Mouse (Mus musculus): ENCODE results near the gene Adh6b. TPM values are rescaled to one million over a fixed set of nuclear protein-coding genes. Genes with fewer than 3 reads are reported as not detected.

The Adh6b gene
- 3.2 and 4.5 TPM in 2 replicates for polyA plus RNA-seq (2014; fragmentation: Nextera tagmentation; extraction: Ambion mirVana)

- Histone ChIP-seq H3K4me2 (ENCODE audit: low read length) (no peak within 1 kb of the TSS), H3K27me3 (ENCODE audit: control insufficient read depth, insufficient read depth, low read length) (no peaks in the 10 kb centered on the region), H3K27ac (replicated peaks in 1 of 2; ENCODE audit: control insufficient read depth in 1 of 2, insufficient read depth in 1 of 2, low read depth in 2 of 2, low read length in 2 of 2) (no peak within 1 kb of the TSS), H3K36me3 (ENCODE audit: control insufficient read depth, insufficient read depth, low read length) (no peaks in the 10 kb centered on the region), H3K4me3 (ENCODE audit: control insufficient read depth in 1 of 2, insufficient read depth in 1 of 2, low read depth in 1 of 2, low read length in 2 of 2) (no peak within 1 kb of the TSS), H3K9ac (ENCODE audit: low read length) (no peak within 1 kb of the TSS), H3K9me3 (ENCODE audit: control insufficient read depth, low read length) (no peaks in the 10 kb centered on the region), H3K4me1 (ENCODE audit: control insufficient read depth in 2 of 2, insufficient read depth in 2 of 2, low read length in 2 of 2) (peaks cover 0 to 3% of the 10 kb centered on the region in 2 experiments; a peak in 1 of 4 replicates)
- ATAC-seq (ENCODE audit: insufficient number of reproducible peaks, insufficient read depth, low FRiP score, low read depth): no peak
- WGBS: 62% methylated on average over 14 of the region's 14 CpGs
Observed at GRCm38 (mm10) chr3:138341471-138341870, at the start of gene Adh6b. TSS of gene Adh6b (plus strand) at chr3:138341775.

GRCm38 (mm10) chr3:138293298-138293895, 48.2 kb upstream of the Adh6b start:
- no peak overlapping the region for H3K9ac ChIP-seq (ENCODE audit: low read length)
- H3K27ac ChIP-seq (replicated peaks in 1 of 2; ENCODE audit: control insufficient read depth in 1 of 2, insufficient read depth in 1 of 2, low read depth in 2 of 2, low read length in 2 of 2): no peak overlapping the region
- no peaks in the 10 kb centered on the region for H3K36me3 ChIP-seq (ENCODE audit: control insufficient read depth, insufficient read depth, low read length)
- H3K4me1 ChIP-seq (ENCODE audit: control insufficient read depth in 2 of 2, insufficient read depth in 2 of 2, low read length in 2 of 2): no peaks in the 10 kb centered on the region
- no peak overlapping the region for H3K4me3 ChIP-seq (ENCODE audit: control insufficient read depth in 1 of 2, insufficient read depth in 1 of 2, low read depth in 1 of 2, low read length in 2 of 2)
- H3K27me3 ChIP-seq (ENCODE audit: control insufficient read depth, insufficient read depth, low read length): no peaks in the 10 kb centered on the region
- WGBS: 83% methylated on average over 7 of the region's 7 CpGs
- ATAC-seq (ENCODE audit: insufficient number of reproducible peaks, insufficient read depth, low FRiP score, low read depth): no peak
- H3K4me2 ChIP-seq (ENCODE audit: low read length): no peak overlapping the region
- peaks cover 13% of the 10 kb centered on the region for H3K9me3 ChIP-seq (ENCODE audit: control insufficient read depth, low read length)

- no peak for ATAC-seq (ENCODE audit: insufficient number of reproducible peaks, insufficient read depth, low FRiP score, low read depth)
- Histone ChIP-seq H3K9ac (ENCODE audit: low read length) (no peak overlapping the region), H3K9me3 (ENCODE audit: control insufficient read depth, low read length) (peaks cover 13% of the 10 kb centered on the region)
Observed at GRCm38 (mm10) chr3:138300130-138300529, 41.4 kb upstream of the Adh6b start.

GRCm38 (mm10) chr3:138302676-138303075, 38.9 kb upstream of the Adh6b start:
- no peaks in the 10 kb centered on the region for H3K27me3 ChIP-seq (ENCODE audit: control insufficient read depth, insufficient read depth, low read length)
- H3K36me3 ChIP-seq (ENCODE audit: control insufficient read depth, insufficient read depth, low read length): no peaks in the 10 kb centered on the region
- no peak overlapping the region for H3K9ac ChIP-seq (ENCODE audit: low read length)
- H3K27ac ChIP-seq (replicated peaks in 1 of 2; ENCODE audit: control insufficient read depth in 1 of 2, insufficient read depth in 1 of 2, low read depth in 2 of 2, low read length in 2 of 2): no peak overlapping the region
- H3K4me3 ChIP-seq (ENCODE audit: control insufficient read depth in 1 of 2, insufficient read depth in 1 of 2, low read depth in 1 of 2, low read length in 2 of 2): no peak overlapping the region
- 54% methylated on average over 4 of the region's 4 CpGs for WGBS
- H3K9me3 ChIP-seq (ENCODE audit: control insufficient read depth, low read length): peaks cover 7% of the 10 kb centered on the region
- H3K4me1 ChIP-seq (ENCODE audit: control insufficient read depth in 2 of 2, insufficient read depth in 2 of 2, low read length in 2 of 2): peaks cover 7 to 10% of the 10 kb centered on the region in 2 experiments; a peak in 3 of 4 replicates
- ATAC-seq (ENCODE audit: insufficient number of reproducible peaks, insufficient read depth, low FRiP score, low read depth): no peak
- no peak overlapping the region for H3K4me2 ChIP-seq (ENCODE audit: low read length)

More at GRCm38 (mm10) chr3:138300130-138300529, 41.4 kb upstream of the Adh6b start:
- H3K4me2 ChIP-seq (ENCODE audit: low read length): no peak overlapping the region
- no peaks in the 10 kb centered on the region for H3K36me3 ChIP-seq (ENCODE audit: control insufficient read depth, insufficient read depth, low read length)
- no peak overlapping the region for H3K4me3 ChIP-seq (ENCODE audit: control insufficient read depth in 1 of 2, insufficient read depth in 1 of 2, low read depth in 1 of 2, low read length in 2 of 2)
- H3K4me1 ChIP-seq (ENCODE audit: control insufficient read depth in 2 of 2, insufficient read depth in 2 of 2, low read length in 2 of 2): peaks cover 7 to 10% of the 10 kb centered on the region in 2 experiments; a peak in 3 of 4 replicates
- no peak overlapping the region for H3K27ac ChIP-seq (replicated peaks in 1 of 2; ENCODE audit: control insufficient read depth in 1 of 2, insufficient read depth in 1 of 2, low read depth in 2 of 2, low read length in 2 of 2)
- 89% methylated on average over 9 of the region's 9 CpGs for WGBS
- no peaks in the 10 kb centered on the region for H3K27me3 ChIP-seq (ENCODE audit: control insufficient read depth, insufficient read depth, low read length)

GRCm38 (mm10) chr3:138303771-138304488, 37.6 kb upstream of the Adh6b start:
- Histone ChIP-seq H3K27ac (replicated peaks in 1 of 2; ENCODE audit: control insufficient read depth in 1 of 2, insufficient read depth in 1 of 2, low read depth in 2 of 2, low read length in 2 of 2) (no peak overlapping the region), H3K4me2 (ENCODE audit: low read length) (no peak overlapping the region), H3K9me3 (ENCODE audit: control insufficient read depth, low read length) (no peaks in the 10 kb centered on the region), H3K36me3 (ENCODE audit: control insufficient read depth, insufficient read depth, low read length) (no peaks in the 10 kb centered on the region), H3K9ac (ENCODE audit: low read length) (no peak overlapping the region), H3K27me3 (ENCODE audit: control insufficient read depth, insufficient read depth, low read length) (no peaks in the 10 kb centered on the region), H3K4me3 (ENCODE audit: control insufficient read depth in 1 of 2, insufficient read depth in 1 of 2, low read depth in 1 of 2, low read length in 2 of 2) (no peak overlapping the region), H3K4me1 (ENCODE audit: control insufficient read depth in 2 of 2, insufficient read depth in 2 of 2, low read length in 2 of 2) (peaks cover 7 to 10% of the 10 kb centered on the region in 2 experiments; a peak in 3 of 4 replicates)
- 59% methylated on average over 6 of the region's 6 CpGs for WGBS
- no peak for ATAC-seq (ENCODE audit: insufficient number of reproducible peaks, insufficient read depth, low FRiP score, low read depth)

GRCm38 (mm10) chr3:138304489-138304871, 37.1 kb upstream of the Adh6b start:
- no peak overlapping the region for H3K9ac ChIP-seq (ENCODE audit: low read length)
- ATAC-seq (ENCODE audit: insufficient number of reproducible peaks, insufficient read depth, low FRiP score, low read depth): no peak
- H3K4me2 ChIP-seq (ENCODE audit: low read length): no peak overlapping the region
- no peak overlapping the region for H3K27ac ChIP-seq (replicated peaks in 1 of 2; ENCODE audit: control insufficient read depth in 1 of 2, insufficient read depth in 1 of 2, low read depth in 2 of 2, low read length in 2 of 2)
- H3K36me3 ChIP-seq (ENCODE audit: control insufficient read depth, insufficient read depth, low read length): no peaks in the 10 kb centered on the region
- WGBS: 25% methylated on average over 4 of the region's 4 CpGs
- no peaks in the 10 kb centered on the region for H3K9me3 ChIP-seq (ENCODE audit: control insufficient read depth, low read length)
- H3K27me3 ChIP-seq (ENCODE audit: control insufficient read depth, insufficient read depth, low read length): no peaks in the 10 kb centered on the region
- no peak overlapping the region for H3K4me3 ChIP-seq (ENCODE audit: control insufficient read depth in 1 of 2, insufficient read depth in 1 of 2, low read depth in 1 of 2, low read length in 2 of 2)
- peaks cover 7 to 10% of the 10 kb centered on the region in 2 experiments; a peak in 3 of 4 replicates for H3K4me1 ChIP-seq (ENCODE audit: control insufficient read depth in 2 of 2, insufficient read depth in 2 of 2, low read length in 2 of 2)

- Histone ChIP-seq H3K27ac (replicated peaks in 1 of 2; ENCODE audit: control insufficient read depth in 1 of 2, insufficient read depth in 1 of 2, low read depth in 2 of 2, low read length in 2 of 2) (no peak overlapping the region), H3K4me3 (ENCODE audit: control insufficient read depth in 1 of 2, insufficient read depth in 1 of 2, low read depth in 1 of 2, low read length in 2 of 2) (no peak overlapping the region), H3K4me1 (ENCODE audit: control insufficient read depth in 2 of 2, insufficient read depth in 2 of 2, low read length in 2 of 2) (peaks cover 7 to 10% of the 10 kb centered on the region in 2 experiments; a peak in 3 of 4 replicates), H3K36me3 (ENCODE audit: control insufficient read depth, insufficient read depth, low read length) (no peaks in the 10 kb centered on the region), H3K9me3 (ENCODE audit: control insufficient read depth, low read length) (no peaks in the 10 kb centered on the region), H3K27me3 (ENCODE audit: control insufficient read depth, insufficient read depth, low read length) (no peaks in the 10 kb centered on the region), H3K4me2 (ENCODE audit: low read length) (no peak overlapping the region), H3K9ac (ENCODE audit: low read length) (no peak overlapping the region)
- no peak for ATAC-seq (ENCODE audit: insufficient number of reproducible peaks, insufficient read depth, low FRiP score, low read depth)
- WGBS: 67% methylated on average over 10 of the region's 10 CpGs
Observed at GRCm38 (mm10) chr3:138305486-138306289, 35.9 kb upstream of the Adh6b start.
